Mouse (Mus musculus): ENCODE data around the gene Pnmal1. TPM values are rescaled to one million over a fixed set of nuclear protein-coding genes. Genes with fewer than 3 reads are reported as not detected.
A peak's percentile ranks its signal among the peaks of the same experiment; 100 is the strongest.

Gene Pnmal1
- total RNA-seq, 2 experiments from 2014 or later, result not detected

GRCm38 (mm10) chr7:16992451-16992807, 33.0 kb downstream of the Pnmal1 start, which contains the start of gene Ccdc8:
Ccdc8 (plus strand) TSS chr7:16992708.
- intact Hi-C loops (cut with DNase I), result no loop called here
- no peak for DNase-seq

- DNase-seq, result peak; percentile 80 to 81
- intact Hi-C loops (cut with DNase I), result loop anchor here (2.0 kb wide), 1 partner anchor 17 kb away; no protein-coding TSS in a partner anchor
These were observed 34.3 kb downstream of the Pnmal1 start for GRCm38 (mm10) chr7:16993651-16994399.

GRCm38 (mm10) chr7:16994400-16994799, 34.9 kb downstream of the Pnmal1 start:
- DNase-seq, result peak in 1 of 2 experiments; percentile 32
- intact Hi-C loops (cut with DNase I), result loop anchor here (2.0 kb wide), 1 partner anchor 18 kb away; no protein-coding TSS in a partner anchor

GRCm38 (mm10) chr7:16995345-16995744, 35.9 kb downstream of the Pnmal1 start:
- intact Hi-C loops (cut with DNase I), result loop anchor here (2.0 kb wide), 1 partner anchor 19 kb away; no protein-coding TSS in a partner anchor
- DNase-seq, result no peak

- DNase-seq, result no peak
- intact Hi-C loops (cut with DNase I), result loop anchor here (1.0 kb wide), 1 partner anchor 49 kb away; no protein-coding TSS in a partner anchor
These were observed 39.8 kb downstream of the Pnmal1 start for GRCm38 (mm10) chr7:16999233-16999632.

DNA sequence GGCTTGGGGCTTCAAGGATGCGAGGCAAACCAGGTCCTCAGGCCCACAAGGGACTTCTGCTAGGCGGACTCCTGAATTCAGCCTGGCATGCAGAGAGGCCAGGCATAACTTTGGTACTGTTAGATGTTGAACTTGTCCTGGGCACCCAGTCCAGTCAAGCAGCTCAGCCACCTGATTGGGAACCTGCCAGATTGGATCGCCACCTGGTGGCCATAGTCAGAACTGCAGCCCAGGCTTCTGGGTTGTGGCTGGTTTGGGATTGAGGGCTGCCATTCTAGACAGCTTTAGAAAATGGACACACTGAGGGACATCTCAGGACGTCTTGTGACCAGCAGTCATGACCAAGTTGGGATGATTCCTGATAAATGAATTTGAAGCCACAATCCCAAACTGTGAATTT, 40.2 kb downstream of the Pnmal1 start:
- DNase-seq, result peak; percentile 93 to 96
- intact Hi-C loops (cut with DNase I), result loop anchor here (1.0 kb wide), 1 partner anchor 49 kb away; no protein-coding TSS in a partner anchor

DNA sequence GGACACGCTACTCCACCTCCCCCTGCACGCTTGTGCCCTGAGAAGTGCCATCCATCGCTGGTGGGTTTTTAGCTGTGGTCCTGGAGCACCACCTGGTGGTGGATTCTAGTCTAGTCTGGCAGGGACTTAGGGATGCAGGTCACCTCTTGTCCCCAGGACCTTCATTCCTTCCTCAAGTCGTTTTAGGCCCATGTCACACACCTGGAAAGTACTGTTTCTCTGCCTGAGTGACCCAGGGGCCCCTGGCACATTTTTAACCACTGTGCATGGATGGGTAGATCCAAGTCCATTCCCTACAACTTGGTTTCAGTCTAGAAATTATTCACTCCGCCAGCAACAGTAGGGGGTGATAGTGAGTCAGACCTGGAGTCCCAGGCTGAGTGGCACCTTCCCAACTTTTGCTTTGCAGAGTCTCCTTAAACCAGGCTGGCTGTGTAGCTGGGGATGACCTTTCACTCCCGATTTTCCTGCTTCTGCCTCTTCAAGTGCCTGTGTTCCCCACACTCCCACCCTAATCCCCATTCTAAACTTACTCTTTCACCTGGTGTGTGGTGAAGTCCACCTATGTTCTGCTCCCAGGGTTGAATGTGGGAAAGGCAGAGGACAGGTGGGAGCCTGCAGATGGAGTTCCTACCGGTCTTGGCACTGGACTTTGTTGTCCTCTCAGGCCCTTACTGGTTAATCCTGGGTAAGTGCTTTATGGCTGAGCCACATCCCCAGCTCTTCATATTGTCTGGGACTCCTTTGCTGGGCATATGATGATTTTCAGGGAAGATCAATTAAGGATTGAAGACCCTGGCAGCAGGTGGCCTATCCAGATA, 43.1 kb downstream of the Pnmal1 start:
- intact Hi-C loops (cut with DNase I), result loop anchor here (1.0 to 2.0 kb wide), 4 partner anchors 48 to 70 kb away; no protein-coding TSS in a partner anchor
- peak; percentile 82 for DNase-seq

GRCm38 (mm10) chr7:17003230-17003960, 43.9 kb downstream of the Pnmal1 start:
- intact Hi-C loops (cut with DNase I), result loop anchor here (2.0 kb wide), 1 partner anchor 47 kb away; no protein-coding TSS in a partner anchor
- no peak for DNase-seq

DNA sequence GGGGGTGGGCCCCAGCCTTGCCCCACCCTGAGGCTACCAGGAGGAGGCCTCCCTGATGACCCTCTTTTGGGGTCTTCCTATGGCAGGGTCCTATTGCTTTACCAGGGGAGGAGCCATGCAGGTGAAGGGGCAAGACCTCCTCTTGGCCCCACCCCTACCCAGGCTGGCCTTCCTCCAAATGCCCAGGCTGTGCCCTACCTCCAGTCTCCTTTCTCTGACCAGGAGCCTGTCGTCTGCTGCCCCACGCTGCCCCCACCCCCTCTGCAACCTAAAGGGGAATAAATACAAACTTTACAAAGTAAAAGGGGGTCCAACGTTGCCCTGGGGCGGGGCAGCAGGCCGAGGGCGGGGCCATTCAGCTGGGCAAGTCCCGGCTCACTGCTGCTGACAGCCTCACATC, 45.2 kb downstream of the Pnmal1 start:
- intact Hi-C loops (cut with DNase I), result no loop called here
- DNase-seq, result no peak

DNA sequence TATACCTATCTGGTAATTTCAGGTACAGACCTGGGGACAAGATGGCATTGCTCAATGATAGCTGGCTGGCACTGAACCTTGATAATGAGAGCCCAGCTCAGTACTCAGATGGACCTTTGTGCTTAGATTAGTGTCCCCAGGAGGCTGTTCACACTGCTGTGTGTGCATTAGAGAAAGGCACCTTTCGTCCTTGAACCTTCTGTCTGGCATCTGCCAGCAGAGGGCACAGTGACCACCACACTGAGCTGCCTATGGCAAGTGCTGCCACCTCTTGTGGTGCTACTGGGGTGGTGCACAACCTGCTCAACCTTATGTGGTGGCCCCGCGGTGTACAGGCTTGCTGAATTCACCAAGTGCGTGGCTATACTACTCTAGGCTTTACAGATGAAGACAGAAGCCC, 47.8 kb downstream of the Pnmal1 start:
- DNase-seq, result no peak
- intact Hi-C loops (cut with DNase I), result no loop called here

DNA sequence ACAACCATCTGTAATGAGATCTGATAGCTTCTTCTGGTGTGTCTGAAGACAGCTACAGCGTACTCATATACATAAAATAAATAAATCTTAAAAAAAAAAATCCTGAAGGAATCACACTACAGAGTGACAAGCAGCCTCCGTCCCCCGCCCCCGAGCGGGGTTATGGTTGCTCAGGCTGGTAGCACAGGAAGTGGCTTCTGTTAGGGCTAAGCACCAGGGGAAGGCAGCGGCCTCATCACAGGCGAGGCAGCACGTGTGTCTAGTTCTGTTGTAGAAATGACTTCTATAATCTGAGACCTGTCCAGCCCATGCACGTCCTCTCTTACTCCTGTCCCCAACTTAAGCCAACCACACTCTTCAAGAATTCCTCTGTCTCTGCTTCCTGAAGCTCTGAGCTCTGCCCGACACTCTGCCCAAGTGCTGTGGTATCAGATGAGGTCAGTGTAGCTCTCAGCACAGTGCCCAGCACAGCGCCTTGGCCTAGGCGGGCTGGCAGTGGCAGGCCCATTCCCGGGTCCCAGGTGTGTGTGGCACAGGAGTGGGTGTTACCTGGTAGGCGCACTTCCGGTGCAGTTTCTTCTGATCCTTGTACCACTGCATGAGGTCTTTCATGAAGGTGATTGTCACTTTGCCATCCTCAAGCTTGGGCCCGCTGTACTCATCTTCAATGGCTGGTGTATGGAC, 50.0 kb downstream of the Pnmal1 start:
- intact Hi-C loops (cut with DNase I), result no loop called here
- no peak for DNase-seq

- intact Hi-C loops (cut with DNase I), result no loop called here
- no peak for DNase-seq
These were observed 50.5 kb downstream of the Pnmal1 start for GRCm38 (mm10) chr7:17010010-17010347.

DNA sequence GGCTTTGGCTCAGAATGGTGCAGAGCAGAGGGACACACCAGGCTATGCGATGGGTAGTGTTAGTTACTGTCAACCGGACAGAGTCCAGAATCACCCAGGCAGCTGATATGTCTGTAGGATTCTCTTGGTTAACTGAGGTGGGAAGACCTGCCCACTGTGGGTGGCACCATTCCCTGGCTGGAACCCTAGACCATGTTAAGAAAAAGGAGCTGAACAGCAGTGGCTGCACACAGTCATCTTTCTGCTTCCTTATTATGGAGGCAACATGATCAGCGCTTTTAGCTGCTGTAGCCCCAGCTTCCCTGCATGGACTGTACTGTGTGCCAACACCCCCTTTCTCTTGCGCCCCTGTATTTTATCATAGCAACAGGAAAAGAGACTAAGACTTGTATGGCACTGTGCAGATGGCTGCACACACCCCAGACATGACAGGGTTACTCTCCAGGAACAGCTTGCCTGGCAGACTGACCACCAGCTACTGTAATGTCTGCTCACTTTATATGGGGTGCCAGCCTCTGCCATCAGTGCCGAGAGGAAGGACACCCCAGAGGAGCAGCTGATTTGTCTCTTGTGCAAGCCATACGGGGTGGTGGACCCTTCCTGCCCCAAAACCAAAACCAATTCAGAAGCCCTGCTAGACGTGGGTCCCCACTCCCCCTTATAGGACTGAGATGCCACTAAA, 52.6 kb downstream of the Pnmal1 start:
- intact Hi-C loops (cut with DNase I), result no loop called here
- no peak for DNase-seq

Other genes with a start within 250 kb of the Pnmal1 start
- gene Ceacam9, start 237.8 kb upstream of the Pnmal1 start, total RNA-seq (2021), result not detected
- gene Ap2s1, start 221.3 kb upstream of the Pnmal1 start, total RNA-seq (2021), result 10 to 100 TPM; 80.0 to 81.8 TPM
- gene Slc1a5, start 178.3 kb upstream of the Pnmal1 start, total RNA-seq (2021), result 10 to 100 TPM; 21.3 to 22.8 TPM
- gene Strn4, start 143.8 kb upstream of the Pnmal1 start, total RNA-seq (2021), result 10 to 100 TPM; 54.1 to 61.3 TPM
- gene Fkrp, start 142.9 kb upstream of the Pnmal1 start, total RNA-seq (2021), result 10 to 100 TPM; 47.2 to 49.1 TPM
- 10 to 100 TPM; 17.8 to 19.3 TPM for gene Prkd2, start 116.8 kb upstream of the Pnmal1 start, total RNA-seq (2021)
- 10 to 100 TPM; 11.2 to 11.7 TPM for gene Dact3, start 84.4 kb upstream of the Pnmal1 start, total RNA-seq (2021)
- 1 to 10 TPM in 1 of 2 experiments, under 1 TPM in 1; 0.54 to 1.3 TPM for gene Gng8, start 67.9 kb upstream of the Pnmal1 start, total RNA-seq (2021)
- 1 to 10 TPM; 2.9 TPM for gene Ptgir, start 53.2 kb upstream of the Pnmal1 start, total RNA-seq (2021)
- 100 to 1,000 TPM; 182 to 193 TPM for gene Calm3, start 35.6 kb upstream of the Pnmal1 start, total RNA-seq (2021)
- gene Pnmal2, start 15.0 kb upstream of the Pnmal1 start, total RNA-seq (2021), result 1 to 10 TPM; 3.4 to 3.9 TPM
- not detected for gene Gm42372, start 23.4 kb downstream of the Pnmal1 start, total RNA-seq (2021)
- gene Ccdc8, start 33.0 kb downstream of the Pnmal1 start, total RNA-seq (2021), result 1 to 10 TPM; 5.9 to 6.3 TPM
- 100 to 1,000 TPM; 107 to 109 TPM for gene Ppp5c, start 68.2 kb downstream of the Pnmal1 start, total RNA-seq (2021)
- gene Hif3a, start 102.7 kb downstream of the Pnmal1 start, total RNA-seq (2021), result 1 to 10 TPM; 2.5 to 2.6 TPM
- under 1 TPM; 0.14 to 0.16 TPM for gene Psg16, start 114.4 kb downstream of the Pnmal1 start, total RNA-seq (2021)
- not detected for gene Ceacam3, start 190.6 kb downstream of the Pnmal1 start, total RNA-seq (2021)
- not detected for gene Psg29, start 243.8 kb downstream of the Pnmal1 start, total RNA-seq (2021)